Mouse (Mus musculus): ENCODE data around the gene Chrng.

The Chrng gene

DNA sequence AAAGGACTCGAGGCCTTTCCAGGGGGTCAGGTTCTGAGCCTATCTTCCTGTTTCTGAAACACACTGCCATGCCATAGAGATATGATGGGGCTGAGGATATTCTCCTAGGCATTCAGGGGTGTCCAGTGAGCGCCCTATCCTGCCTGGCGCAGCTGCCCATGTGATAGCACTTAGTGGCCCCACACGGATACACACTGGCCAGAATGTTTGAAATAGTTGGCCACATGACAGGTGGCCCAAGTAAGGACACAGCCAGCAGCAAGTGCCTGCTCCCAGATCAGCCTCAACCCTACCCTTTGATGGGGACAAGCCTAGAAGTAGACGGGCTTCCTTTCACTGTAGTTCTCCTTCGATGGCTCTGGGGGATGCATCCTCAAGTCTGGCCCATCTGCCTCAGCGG lies at the start of gene Chrng:
TSS of gene Chrng (plus strand) at position 193 of the 400 bp plus-strand sequence.
- no peak for DNase-seq

DNA sequence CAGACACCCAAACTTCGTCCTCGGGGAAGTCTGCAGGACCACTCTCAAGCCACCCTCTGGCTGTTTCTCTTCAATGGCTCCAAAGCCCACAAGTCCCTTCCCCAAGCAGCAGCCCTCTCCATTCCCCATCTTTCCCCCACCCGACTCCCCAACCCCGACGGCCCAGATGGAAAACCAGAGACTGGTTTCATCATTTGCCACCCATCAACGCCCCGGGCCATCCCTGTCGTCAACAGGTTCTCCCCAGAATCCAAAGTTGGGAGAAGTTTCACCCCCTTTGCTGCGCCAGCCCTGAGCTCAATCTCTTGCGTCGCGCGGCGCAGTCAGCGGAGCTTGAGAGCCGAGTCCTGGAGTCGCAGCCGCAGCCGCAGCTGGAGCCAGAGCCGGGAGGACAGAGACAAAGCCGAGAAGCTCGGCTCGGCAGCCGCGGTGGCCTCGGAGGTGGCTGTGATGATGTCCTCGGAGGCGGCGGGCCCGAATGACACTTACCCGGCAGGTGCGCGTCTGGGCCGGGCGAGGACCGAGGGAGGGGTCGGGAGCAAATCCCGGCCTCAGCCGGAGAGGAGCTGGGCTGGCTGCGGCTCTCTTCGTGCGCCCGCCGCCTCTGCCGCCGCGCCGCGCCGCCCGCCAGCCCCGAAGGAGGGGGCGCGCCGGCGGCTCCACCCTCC lies 48.8 kb upstream of the Chrng start:
- no peak for DNase-seq

DNA sequence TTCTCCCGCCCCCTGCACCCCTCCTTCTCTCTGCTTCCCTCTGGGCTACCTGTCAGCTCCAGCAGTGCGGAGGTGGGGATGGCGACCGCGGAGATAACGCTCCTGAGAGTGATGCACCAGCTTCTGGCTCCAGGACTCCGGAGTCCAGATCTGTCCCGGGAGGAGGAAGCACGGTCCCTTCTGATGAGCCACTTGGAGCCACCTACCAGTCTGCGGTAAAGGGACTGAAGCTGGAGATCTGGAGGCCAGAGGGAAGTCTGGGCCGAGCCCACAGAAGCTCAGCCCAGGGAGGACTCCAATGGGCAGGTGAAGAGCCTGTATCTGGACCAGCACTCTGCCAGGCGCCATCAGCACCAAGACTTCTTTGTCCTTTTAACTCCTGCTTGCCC lies 48.3 kb upstream of the Chrng start, which contains the start of gene Ecel1:
TSS of gene Ecel1 (minus strand) at position 323 of the 389 bp plus-strand sequence.
- DNase-seq: no peak

DNA sequence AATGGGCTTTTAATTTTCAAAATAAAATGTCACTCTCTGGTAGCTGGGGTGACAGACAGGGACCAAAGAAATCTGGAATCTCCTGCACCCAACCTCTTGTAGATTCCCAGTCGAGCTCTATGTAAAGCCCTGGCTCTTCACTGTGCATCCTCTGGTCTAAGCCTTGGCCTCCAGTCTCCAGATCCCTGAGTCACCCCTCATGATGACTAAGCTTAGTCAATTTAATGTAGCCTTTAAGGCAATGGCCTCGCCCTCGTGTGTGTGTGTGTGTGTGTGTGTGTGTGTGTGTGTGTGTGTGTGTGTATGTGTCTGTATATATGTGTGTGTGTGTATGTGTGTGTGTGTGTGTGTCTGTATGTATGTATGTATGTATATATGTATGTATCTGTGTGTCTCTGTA lies 45.1 kb upstream of the Chrng start:
- no peak for DNase-seq

DNA sequence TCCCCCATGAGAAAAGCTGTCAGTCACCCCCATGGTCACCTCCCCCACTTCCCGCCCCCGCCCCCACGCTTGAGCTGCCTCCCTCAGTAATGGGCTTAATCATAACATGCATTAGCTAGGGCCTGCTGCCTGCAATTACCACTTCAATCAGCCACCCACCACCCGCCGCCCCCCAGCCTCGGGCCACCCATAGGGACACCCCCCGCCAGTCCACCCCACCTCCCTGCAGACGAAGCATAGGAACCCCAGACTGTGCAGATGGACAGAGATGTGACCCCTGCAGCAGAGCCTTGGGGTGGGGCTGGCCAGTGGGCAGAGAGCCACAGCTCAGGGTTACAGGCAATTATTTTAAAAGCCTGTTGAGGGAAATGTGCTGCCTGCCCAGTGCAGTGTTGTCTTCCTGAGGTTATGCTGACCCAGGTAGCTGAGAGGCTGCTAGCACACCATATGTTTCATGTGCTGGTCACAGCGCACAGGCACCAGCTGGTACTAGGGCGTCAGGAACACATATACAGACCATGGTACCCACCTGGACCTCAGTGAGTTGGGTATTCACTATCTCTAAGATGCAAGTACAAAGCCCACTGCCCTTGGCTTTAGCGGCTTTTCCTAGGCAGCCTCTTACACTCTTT lies 40.2 kb upstream of the Chrng start:
- no peak for DNase-seq

DNA sequence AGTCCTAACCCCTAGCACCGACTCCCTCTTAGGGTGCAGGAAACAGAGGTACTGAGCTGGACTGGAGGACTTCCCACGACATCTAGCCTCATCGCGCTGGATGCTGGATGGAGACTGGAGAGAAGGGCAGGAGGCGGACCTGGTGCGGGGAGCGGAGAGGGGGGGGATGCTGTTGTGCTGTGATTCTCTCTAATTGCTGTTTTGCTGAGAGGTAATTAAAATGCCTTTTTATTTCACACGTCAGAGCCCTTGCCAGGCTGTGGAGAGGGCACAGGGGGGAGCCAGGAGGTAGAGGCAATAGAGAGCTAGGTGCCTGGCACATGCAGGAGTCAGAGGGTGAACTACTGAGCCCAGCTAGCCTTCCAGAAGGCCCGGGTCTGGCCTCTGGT lies 39.7 kb upstream of the Chrng start:
- DNase-seq: no peak

DNA sequence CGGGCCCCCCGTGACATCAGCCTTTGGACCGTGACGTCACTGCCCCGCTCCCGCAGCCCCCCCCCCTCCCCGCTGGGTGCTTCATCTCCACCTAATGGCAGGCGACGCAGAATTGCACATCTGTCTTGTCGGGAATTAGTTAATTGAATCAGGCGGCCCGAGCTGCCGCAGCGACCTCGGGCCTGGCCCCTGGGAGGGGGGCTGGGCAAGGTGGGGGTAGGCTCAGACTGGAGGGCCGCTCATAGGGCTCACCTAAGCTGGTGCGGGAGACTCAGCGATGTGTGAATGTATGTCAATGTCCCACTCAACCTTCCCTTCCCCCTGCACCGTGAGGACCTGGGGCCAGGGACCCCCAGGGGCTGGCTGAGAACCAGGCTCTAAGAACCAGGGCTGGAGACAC lies 34.0 kb upstream of the Chrng start:
- no peak for DNase-seq

DNA sequence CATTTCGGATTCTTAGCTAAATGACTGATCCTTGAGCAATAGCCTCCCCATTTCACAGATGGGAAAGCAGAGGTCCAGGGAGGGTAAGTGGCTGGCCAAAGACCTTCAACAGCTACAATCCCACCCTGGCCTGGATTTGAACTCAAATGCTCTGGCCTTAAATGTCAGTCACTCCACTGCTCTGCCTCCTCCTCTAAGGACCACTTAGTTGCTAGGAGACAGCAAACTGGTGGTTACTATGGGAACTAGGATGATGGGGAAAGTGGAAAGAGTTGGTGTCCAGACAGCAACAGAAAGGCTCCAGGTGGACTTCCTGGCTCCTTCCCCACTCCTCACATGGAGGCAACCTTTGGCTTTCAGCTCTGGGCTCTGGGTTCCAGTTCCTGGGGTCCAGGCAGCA lies 33.1 kb upstream of the Chrng start:
- DNase-seq: no peak

DNA sequence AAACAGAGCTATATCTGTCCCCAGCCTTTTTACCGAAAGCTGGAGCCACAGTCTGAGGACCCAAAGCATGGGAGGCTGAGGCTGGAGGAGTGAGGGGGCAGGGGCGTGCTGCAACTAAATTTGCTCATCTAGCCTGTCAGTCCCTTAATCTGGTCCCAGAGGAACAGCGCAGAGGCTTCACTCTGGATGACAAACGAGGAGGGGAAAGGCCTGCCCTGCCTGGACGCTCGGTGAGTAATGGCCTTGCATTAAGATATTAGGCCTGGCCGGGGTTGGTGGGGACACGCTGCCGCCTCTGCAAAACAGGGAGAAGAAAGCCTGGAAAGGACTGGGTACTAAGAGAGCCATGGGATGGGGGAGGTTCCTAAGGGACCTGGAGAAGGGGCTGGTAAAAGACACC lies 32.1 kb upstream of the Chrng start:
- DNase-seq: no peak

DNA sequence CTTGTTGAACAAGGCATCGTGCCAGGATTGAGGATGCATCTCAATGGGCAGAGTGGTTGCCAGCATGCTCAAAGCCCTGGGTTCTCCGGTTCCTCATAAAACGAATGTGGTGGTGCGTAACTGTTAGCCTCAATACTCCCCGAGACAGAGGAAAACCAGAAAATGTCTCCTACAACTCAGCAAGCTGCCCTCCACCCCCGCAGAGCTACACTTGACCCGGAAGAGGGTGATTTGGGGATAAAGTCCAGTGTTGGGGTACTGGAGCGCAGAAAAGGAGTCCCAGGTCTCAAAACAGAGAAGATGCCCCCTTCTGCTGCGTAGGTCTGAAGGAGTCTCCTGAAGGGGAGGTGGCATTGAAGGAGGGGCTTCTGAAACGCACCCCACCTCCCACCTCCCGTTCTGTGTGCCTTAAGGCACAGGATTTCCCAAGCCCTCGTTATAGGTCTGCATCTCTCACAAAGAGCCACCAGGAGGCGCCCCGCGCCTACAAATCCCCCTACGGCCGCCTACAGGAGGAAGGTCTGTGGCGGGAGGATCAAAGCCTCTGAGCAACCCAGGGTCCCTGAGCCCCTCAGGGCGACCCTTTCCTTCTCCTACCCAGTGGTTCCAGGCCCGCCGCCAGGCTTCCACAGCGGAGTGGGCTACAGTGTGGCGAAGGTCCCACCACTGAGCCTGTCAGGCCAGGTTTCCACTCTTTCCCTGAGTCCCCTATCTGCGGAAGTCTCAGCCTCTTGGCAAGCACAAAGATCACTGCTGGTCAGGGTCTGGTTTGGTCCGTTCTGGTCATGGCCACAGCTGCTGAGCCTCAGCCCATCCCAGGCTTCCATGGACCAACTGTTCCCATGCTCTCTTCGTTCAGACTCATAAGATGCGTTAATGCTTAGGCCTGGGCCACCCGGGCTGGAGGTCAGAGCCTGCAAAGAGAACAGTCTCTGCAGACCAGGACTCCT lies 30.2 kb upstream of the Chrng start:
- peak; percentile 79 for DNase-seq

DNA sequence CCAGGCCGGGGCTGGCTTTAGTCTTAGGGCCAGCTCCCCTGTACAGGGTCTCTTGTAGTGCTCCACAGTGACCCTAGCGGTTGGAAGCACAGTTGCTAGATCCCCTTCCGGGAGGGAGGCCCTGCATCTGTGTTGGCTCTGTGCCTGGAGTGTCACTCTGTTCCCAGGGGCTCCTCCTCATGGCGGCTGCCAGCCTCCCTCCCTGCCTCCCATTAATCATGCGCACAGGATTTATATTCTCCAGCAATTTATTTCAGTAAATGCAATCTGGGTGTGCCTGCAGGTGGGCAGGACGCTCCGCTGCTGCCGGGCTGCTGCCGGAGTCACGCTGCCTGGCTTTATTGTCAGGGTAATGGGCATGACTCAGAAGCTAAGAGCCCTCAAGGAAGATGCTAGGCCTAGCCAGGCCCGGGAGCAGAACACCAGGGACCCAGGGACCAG lies 28.6 kb upstream of the Chrng start:
- DNase-seq: no peak

DNA sequence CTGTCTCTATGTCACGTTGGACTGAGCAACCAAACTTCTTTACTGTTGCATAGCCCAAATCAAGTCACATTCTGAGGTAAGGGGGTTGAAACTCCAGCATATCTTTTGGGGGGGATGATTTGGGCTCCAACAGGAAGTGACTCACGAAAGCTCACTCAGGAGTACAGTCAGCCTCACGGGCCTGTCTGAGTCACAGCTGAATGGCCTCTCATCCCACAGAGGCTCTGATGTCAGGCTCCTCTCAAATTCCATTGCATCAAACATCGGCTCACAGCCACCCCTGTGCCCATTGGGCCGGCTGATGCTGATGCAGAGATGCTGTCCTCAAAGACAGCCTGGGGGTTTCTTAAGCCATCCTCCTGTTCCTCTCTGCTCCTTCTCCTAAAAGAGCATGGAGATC lies 23.6 kb upstream of the Chrng start:
- DNase-seq: no peak

DNA sequence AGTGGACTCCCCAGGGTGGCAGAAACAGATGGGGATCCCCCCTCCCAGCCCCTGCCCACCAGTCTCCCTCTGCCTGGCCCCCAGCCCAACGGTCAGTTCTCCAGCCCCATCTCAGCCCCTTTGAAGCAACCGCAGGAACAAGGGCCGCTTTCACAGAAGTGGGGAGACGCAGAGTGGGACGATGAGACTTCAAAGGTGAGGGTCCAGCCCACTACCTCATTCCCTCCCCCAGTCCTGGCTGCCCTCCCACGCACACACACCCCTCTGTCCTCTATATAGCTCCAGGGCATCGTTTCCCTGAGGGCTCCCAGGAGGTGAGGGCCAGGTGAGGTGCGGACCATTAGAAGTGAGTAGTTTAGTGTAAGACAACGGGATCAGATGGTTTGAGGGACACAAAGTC lies 21.4 kb upstream of the Chrng start, which contains the start of gene Prss56:
TSS of gene Prss56 (plus strand) at position 301 of the 400 bp plus-strand sequence.
- no peak for DNase-seq

DNA sequence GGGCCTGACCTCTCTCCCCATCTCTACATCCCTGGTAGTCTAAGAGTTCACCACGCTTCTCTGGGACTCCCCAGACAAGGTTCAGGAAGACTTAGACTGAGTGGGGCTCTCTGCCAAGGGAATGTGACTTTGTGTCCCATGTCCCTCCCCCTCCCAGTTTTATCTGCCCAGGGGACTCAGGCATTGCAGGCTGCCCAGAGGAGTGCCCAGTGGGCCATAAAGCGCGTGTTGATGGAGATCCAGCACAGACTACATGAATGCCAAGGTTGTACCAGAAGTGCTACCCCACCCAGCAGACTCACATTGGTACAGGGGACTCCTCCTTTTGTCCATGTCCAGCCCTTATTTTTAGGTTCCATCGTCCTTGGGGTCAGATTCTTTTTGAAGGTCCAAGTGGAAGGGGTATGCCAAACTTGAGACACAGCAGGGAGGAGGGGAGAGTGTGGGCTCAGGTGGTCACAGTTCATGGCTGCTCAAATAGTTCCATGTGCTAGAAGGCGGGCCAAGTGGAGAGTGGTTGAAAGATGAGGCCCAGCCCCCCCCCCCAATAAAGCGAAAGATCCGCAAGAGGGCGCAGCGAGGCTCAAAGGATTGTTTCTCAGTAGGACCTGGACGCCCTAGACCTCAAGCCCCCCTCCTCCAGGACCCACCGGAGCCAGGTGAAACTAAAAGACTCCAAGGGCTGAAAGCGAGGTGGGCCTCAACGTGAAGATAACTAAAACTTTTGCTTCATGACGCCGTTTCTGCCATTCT lies 20.3 kb upstream of the Chrng start:
- DNase-seq: no peak

DNA sequence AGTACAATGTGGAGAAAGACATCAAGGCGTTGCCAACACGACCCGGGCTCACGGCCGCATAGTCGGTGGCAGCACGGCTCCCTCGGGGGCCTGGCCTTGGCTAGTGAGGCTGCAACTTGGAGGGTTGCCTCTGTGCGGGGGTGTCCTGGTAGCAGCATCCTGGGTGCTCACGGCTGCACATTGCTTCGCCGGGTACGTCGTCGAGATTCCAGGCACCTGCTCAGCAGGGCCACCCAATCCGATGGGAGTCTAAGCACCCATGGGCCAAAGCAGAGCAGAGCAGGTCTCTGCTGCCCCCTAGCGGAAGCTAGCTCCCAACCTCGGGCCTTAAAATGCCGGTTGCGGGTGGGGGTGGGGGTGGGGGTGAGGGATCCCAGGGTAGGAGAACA lies 19.7 kb upstream of the Chrng start:
- peak; percentile 80 for DNase-seq

DNA sequence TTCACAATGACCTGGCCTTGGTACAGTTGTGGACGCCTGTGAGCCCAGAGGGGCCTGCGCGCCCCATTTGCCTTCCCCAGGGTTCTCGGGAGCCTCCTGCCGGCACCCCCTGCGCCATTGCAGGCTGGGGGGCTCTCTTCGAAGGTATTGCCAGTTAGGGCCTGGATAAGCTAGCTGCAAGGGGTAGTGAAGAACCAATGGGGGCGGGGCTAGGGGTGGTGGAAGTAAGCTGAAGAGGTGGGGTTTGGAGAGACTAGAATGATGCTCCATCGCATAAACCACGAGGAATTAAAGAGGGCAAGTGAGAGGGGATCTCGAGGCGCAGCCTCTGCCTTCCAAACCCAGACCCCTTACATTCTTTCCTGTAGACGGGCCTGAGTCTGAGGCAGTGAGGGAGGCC lies 18.9 kb upstream of the Chrng start:
- DNase-seq: no peak

DNA sequence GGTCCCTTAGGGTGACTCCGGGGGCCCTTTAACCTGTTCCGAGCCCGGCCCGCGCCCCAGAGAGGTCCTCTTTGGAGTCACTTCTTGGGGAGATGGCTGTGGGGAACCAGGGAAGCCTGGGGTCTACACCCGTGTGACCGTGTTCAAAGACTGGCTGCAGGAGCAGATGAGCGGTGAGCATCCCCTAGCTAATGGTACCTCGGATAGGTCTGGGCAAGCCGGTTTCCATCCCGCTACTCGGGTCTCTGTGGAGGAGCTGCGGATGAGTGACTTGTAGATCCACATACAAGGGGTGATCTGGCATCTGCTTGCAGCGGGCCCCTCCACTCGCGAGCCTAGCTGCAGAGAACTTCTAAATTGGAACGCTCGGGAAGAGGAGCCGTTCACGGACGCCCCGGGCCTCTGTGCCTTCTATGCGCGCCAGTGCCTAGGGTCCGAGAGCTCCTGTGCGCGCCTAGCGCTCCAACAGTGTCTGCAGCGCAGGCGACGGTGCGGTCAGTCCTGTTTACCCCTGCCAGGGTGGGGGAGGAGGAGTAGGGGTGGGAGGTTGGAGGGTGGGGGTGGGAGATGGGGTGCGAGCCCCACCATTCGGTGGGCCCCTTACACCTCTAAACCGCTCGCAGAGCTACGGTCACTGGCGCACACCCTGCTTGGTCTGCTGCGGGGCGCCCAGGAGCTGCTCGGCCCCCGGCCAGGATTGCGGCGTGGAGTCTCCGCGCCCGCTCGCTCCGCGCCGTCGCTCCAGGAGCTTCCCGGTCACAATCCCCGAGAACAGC lies 18.0 kb upstream of the Chrng start:
- DNase-seq: peak; percentile 13

DNA sequence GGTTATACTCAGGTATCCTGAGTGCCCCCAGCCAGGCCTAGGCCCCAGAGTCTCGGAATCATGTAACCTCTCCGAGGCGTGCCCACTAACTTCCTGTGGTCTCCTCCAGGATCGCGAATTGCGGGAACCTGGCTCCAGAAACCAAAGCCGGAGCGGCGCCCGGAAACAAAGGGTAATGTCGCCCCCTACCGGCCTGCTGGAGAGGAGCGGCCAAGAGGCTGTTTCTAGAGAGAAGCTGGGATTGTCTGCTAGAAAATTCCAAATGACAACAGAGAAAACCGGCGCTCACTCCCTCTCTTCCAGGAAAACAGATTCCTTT lies 17.5 kb upstream of the Chrng start:
- DNase-seq: peak; percentile 72

DNA sequence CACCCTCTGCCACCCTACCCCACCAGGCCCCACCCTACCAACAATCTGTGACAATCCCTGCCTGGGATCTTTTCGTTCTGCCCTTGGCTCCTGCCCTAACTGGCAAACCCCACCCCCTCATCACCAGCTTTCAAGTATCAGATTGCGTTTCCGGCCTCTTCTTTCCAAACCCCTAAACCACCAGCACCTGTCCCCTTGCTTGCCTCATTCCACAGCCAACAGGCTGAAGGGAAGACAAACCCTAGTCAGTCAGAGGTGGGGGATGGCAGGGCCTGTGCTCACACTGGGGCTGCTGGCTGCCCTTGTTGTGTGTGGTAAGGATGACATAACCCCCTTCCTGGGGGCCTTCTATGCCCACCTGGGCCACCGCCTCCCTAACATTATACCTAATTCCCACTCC lies 14.0 kb upstream of the Chrng start, which contains the start of gene Chrnd:
TSS of gene Chrnd (plus strand) at position 179 of the 400 bp plus-strand sequence.
- DNase-seq: no peak

DNA sequence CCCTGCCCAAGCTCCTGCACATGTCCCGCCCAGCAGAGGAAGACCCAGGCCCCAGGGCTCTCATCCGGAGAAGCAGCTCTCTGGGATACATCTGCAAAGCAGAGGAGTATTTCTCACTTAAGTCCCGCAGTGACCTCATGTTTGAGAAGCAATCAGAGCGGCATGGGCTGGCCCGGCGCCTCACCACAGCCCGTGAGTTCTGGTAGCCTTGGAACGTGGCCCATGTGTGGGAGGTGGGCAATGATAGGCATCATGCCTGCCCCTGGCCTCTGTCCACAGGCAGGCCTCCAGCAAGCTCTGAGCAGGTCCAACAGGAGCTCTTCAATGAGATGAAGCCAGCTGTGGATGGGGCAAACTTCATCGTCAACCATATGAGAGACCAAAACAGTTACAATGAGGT lies 7.2 kb upstream of the Chrng start:
- no peak for DNase-seq

DNA sequence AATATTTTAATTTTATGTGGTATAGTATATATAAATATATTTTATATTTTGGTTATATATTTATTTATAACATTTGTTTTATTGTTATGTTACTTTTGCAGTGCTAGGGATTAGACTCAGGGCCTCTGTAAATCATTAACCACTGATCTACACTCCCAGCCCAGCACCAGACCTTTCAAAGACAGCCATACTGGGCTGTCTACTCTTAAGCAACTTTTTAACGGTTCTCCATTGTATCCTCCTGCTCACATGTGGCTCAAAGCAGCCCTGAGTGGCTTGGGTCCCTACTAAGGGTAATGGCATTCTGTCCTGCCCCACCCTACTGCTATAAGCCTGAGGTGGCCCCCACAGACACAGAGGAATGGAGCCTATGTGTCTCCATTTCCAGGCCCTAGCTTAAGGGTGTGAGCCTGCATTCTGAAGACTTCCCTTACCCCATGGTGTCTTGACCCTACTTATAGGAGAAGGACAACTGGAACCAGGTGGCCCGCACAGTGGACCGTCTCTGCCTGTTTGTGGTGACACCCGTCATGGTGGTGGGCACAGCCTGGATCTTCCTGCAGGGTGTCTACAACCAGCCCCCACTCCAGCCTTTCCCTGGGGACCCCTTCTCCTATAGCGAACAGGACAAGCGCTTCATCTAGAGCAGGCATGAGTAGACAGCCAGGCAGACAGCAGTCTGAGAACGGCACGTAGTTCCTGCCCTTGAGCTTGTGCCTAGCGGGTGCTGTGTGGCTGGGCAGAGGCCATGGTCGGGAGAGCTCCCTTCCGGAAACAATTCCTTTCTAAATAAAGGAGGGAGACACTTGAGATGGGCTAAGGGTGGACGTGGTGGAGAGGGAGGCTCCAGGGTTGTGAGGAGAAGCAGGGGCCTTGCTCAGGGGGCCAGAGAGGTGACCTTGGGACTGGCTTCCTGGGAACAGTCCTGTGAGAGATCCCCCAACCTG lies 6.1 kb upstream of the Chrng start:
- no peak for DNase-seq
